Mouse (Mus musculus) bone marrow, adult 2 months (tissue): Measurements from ENCODE around the gene Gdpd1. TPM values are rescaled to one million over a fixed set of nuclear protein-coding genes. Genes with fewer than 3 reads are reported as not detected.
A peak's percentile ranks its signal among the peaks of the same experiment; 100 is the strongest.
"Not testable (repeated sequence)": the region's sequence is repeated elsewhere in the genome, so short reads cannot be mapped to it uniquely, and the experiment has no call there.

Source experiments
- H3K27ac ChIP-seq: fragments of 200-500 bp; 2 replicates; pipeline ENCODE4 v1.5.1; 2012; ENCODE audit warnings: low read depth, mild to moderate bottlenecking, control low read depth, inconsistent platforms, low read length; ENCODE audit not compliant: control insufficient read depth, poor library complexity, insufficient read depth
- H3K4me1 ChIP-seq: fragments of 200-500 bp; 2 replicates; pipeline ENCODE4 v1.6.1; 2011; ENCODE audit warnings: low read length; ENCODE audit not compliant: control insufficient read depth, insufficient read depth
- H3K4me3 ChIP-seq: fragments of 200-500 bp; replicated peaks from 2 replicates; pipeline ENCODE3; 2011; ENCODE audit warnings: mild to moderate bottlenecking, low read depth, low read length, control low read depth; ENCODE audit not compliant: control insufficient read depth
- CTCF ChIP-seq: fragments of 200-500 bp; IDR thresholded peaks from 2 replicates; pipeline ENCODE4 v1.5.1; 2011; ENCODE audit warnings: low read length, control low read depth; ENCODE audit not compliant: control insufficient read depth, insufficient read depth
- POLR2A ChIP-seq: fragments of 200-500 bp; IDR thresholded peaks from 2 replicates; pipeline ENCODE4 v1.6.1; 2011; ENCODE audit warnings: low read depth, mild to moderate bottlenecking, control low read depth, low read length, borderline replicate concordance; ENCODE audit not compliant: control insufficient read depth
- WGBS: fragments of 180-500 bp; shearing (Covaris S2); methylation state at CpG from one replicate; pipeline ENCODE4 v1.1.7; 2018; 5-methylcytosine and 5-hydroxymethylcytosine counted together
- polyA plus RNA-seq: library from polyadenylated mRNA; stranded (reverse); fragments of >200 nt; gene quantifications from 2 replicates; pipeline ENCODE4 v1.2.4, GENCODE M21; 2011; ENCODE audit warnings: low replicate concordance; ENCODE audit not compliant: missing spikeins, insufficient read depth, insufficient read length

Gdpd1 gene
- polyA plus RNA-seq, 1 experiment, result 2.8 TPM

- Histone ChIP-seq H3K4me1 (peaks cover 5% of the 10 kb centered on the region; the same call in 1 of the 2 replicates), H3K27ac (peak within 1 kb of the TSS; percentile 35), H3K4me3 (peak within 1 kb of the TSS; percentile 95)
- WGBS, result under 1% methylated on average over 43 of the region's 43 CpGs
- TF ChIP-seq POLR2A, result peak; percentile 71; the same call in 1 of the 2 replicates
- TF ChIP-seq CTCF, result no peak
Observed at GRCm38 (mm10) chr11:87086290-87086984, 12.6 kb upstream of the Gdpd1 start, which contains the start of gene Smg8. Gene Smg8 (minus strand): TSS chr11:87086774.

GRCm38 (mm10) chr11:87085461-87085860, 11.6 kb upstream of the Gdpd1 start:
- TF ChIP-seq POLR2A (no peak), CTCF (no peak)
- H3K4me1 ChIP-seq, result peaks cover 5% of the 10 kb centered on the region; the same call in 1 of the 2 replicates
- WGBS, result 67% methylated on average over 13 of the region's 13 CpGs
- no peak overlapping the region for H3K27ac ChIP-seq
- H3K4me3 ChIP-seq, result peak overlapping the region; percentile 95

- TF ChIP-seq POLR2A, result no peak
- no peak for TF ChIP-seq CTCF
- 77% methylated on average over 1 of the region's 1 CpGs for WGBS
Observed at GRCm38 (mm10) chr11:87083712-87084111, 9.8 kb upstream of the Gdpd1 start.

GRCm38 (mm10) chr11:87073343-87073865, 458 bp downstream of the Gdpd1 start:
- Histone ChIP-seq H3K4me3 (peak overlapping the region; percentile 74), H3K4me1 (no peaks in the 10 kb centered on the region), H3K27ac (no peak overlapping the region)
- WGBS, result 5% methylated on average over 24 of the region's 24 CpGs
- TF ChIP-seq POLR2A (no peak), CTCF (peak; percentile 37; the same call in 1 of the 2 replicates)

More at GRCm38 (mm10) chr11:87083712-87084111, 9.8 kb upstream of the Gdpd1 start:
- H3K4me3 ChIP-seq, result no peak overlapping the region
- H3K4me1 ChIP-seq, result peaks cover 5% of the 10 kb centered on the region; the same call in 1 of the 2 replicates
- no peak overlapping the region for H3K27ac ChIP-seq

GRCm38 (mm10) chr11:87062087-87062486, 11.8 kb downstream of the Gdpd1 start:
- Histone ChIP-seq H3K4me1 (no peaks in the 10 kb centered on the region), H3K4me3 (no peak overlapping the region), H3K27ac (no peak overlapping the region)
- 62% methylated on average over 3 of the region's 3 CpGs for WGBS
- TF ChIP-seq POLR2A (no peak), CTCF (no peak)

- Histone ChIP-seq H3K4me3 (no peak overlapping the region), H3K27ac (no peak overlapping the region), H3K4me1 (no peaks in the 10 kb centered on the region; the same call in 1 of the 2 replicates)
- WGBS, result 96% methylated on average over 2 of the region's 2 CpGs
- TF ChIP-seq CTCF (no peak), POLR2A (no peak)
Observed at GRCm38 (mm10) chr11:87060410-87060809, 13.5 kb downstream of the Gdpd1 start.

GRCm38 (mm10) chr11:87056286-87056685, 17.6 kb downstream of the Gdpd1 start:
- WGBS, result 60% methylated on average over 6 of the region's 6 CpGs
- no peak for TF ChIP-seq CTCF
- H3K4me3 ChIP-seq, result no peak overlapping the region
- no peak overlapping the region for H3K27ac ChIP-seq
- H3K4me1 ChIP-seq, result no peaks in the 10 kb centered on the region; the same call in 1 of the 2 replicates

GRCm38 (mm10) chr11:87048900-87049299, 25.0 kb downstream of the Gdpd1 start:
- 91% methylated on average over 7 of the region's 7 CpGs for WGBS
- H3K4me3 ChIP-seq, H3K4me1 ChIP-seq, H3K27ac ChIP-seq: not testable (repeated sequence)

- no peaks in the 10 kb centered on the region for H3K4me1 ChIP-seq
- 64% methylated on average over 5 of the region's 5 CpGs for WGBS
- H3K4me3 ChIP-seq, result no peak overlapping the region
- no peak overlapping the region for H3K27ac ChIP-seq
- no peak for TF ChIP-seq POLR2A
- TF ChIP-seq CTCF, result no peak
Observed at GRCm38 (mm10) chr11:87046968-87047367, 26.9 kb downstream of the Gdpd1 start.
